Mouse (Mus musculus): ENCODE data around the gene Ganc. TPM values are rescaled to one million over a fixed set of nuclear protein-coding genes. Genes with fewer than 3 reads are reported as not detected.
A peak's percentile ranks its signal among the peaks of the same experiment; 100 is the strongest.

Ganc gene
- polyA plus RNA-seq, 1 experiment from 2014 or later: 13.7 TPM

DNA sequence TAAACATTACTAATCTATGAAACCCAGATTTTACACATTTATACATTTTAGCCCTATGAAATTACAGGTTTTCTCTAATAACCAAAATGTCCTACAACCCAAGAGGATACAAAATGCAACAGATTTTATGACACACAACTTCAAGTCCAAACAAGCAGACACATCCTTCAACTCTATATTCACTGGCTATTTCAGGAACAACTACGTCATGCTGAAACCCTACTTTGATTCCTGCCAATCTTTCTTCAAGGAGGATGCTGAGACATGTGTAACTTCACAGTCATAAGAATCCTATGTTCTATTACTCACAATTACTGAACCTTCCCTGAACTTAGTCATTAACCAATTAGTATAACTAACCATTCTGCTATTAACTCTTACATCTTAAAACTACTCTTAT, 16.4 kb upstream of the Ganc start:
- H3K4me3 ChIP-seq (replicated peaks; ENCODE audit: low read depth, low read length): no peak overlapping the region
- no peak overlapping the region for H3K27ac ChIP-seq
- 87% methylated on average over 1 of the region's 1 CpGs for WGBS
- H3K9ac ChIP-seq (ENCODE audit: low read depth, low read length): no peak overlapping the region
- no peaks in the 10 kb centered on the region for H3K27me3 ChIP-seq (ENCODE audit: insufficient read depth, low read length)
- H3K36me3 ChIP-seq (ENCODE audit: insufficient read depth, low read length): peaks cover 37% of the 10 kb centered on the region
- ATAC-seq (replicated peaks; ENCODE audit: low FRiP score, low read depth): no peak
- H3K4me1 ChIP-seq (replicated peaks; ENCODE audit: insufficient read depth, low read length): no peaks in the 10 kb centered on the region
- no peak for TF ChIP-seq CTCF (IDR thresholded peaks at IDR 0.05; ENCODE audit: low read depth)
- H3K9me3 ChIP-seq (replicated peaks; ENCODE audit: low read length): no peaks in the 10 kb centered on the region
- no peak for DNase-seq (ENCODE audit: low spot score)
- H3K4me2 ChIP-seq (ENCODE audit: low read length): no peak overlapping the region

- Histone ChIP-seq H3K36me3 (ENCODE audit: insufficient read depth, low read length) (peaks cover 41% of the 10 kb centered on the region), H3K4me3 (replicated peaks; ENCODE audit: low read depth, low read length) (no peak overlapping the region), H3K4me2 (ENCODE audit: low read length) (no peak overlapping the region), H3K9me3 (replicated peaks; ENCODE audit: low read length) (no peaks in the 10 kb centered on the region), H3K9ac (ENCODE audit: low read depth, low read length) (no peak overlapping the region), H3K27me3 (ENCODE audit: insufficient read depth, low read length) (no peaks in the 10 kb centered on the region), H3K27ac (no peak overlapping the region), H3K4me1 (replicated peaks; ENCODE audit: insufficient read depth, low read length) (no peaks in the 10 kb centered on the region)
- DNase-seq (ENCODE audit: low spot score) (no peak), ATAC-seq (replicated peaks; ENCODE audit: low FRiP score, low read depth) (no peak)
- 82% methylated on average over 3 of the region's 3 CpGs for WGBS
- no peak for TF ChIP-seq CTCF (IDR thresholded peaks at IDR 0.05; ENCODE audit: low read depth)
These were observed 14.3 kb upstream of the Ganc start for GRCm38 (mm10) chr2:120389376-120389775.

- no peaks in the 10 kb centered on the region for H3K27me3 ChIP-seq (ENCODE audit: insufficient read depth, low read length)
- DNase-seq (ENCODE audit: low spot score) (no peak), ATAC-seq (replicated peaks; ENCODE audit: low FRiP score, low read depth) (no peak)
- no peak overlapping the region for H3K4me3 ChIP-seq (replicated peaks; ENCODE audit: low read depth, low read length)
- H3K9ac ChIP-seq (ENCODE audit: low read depth, low read length): no peak overlapping the region
- no peak overlapping the region for H3K27ac ChIP-seq
- no peak for TF ChIP-seq CTCF (IDR thresholded peaks at IDR 0.05; ENCODE audit: low read depth)
- H3K36me3 ChIP-seq (ENCODE audit: insufficient read depth, low read length): peaks cover 50% of the 10 kb centered on the region
- no peaks in the 10 kb centered on the region for H3K4me1 ChIP-seq (replicated peaks; ENCODE audit: insufficient read depth, low read length)
- H3K9me3 ChIP-seq (replicated peaks; ENCODE audit: low read length): no peaks in the 10 kb centered on the region
- WGBS: 97% methylated on average over 1 of the region's 1 CpGs
- no peak overlapping the region for H3K4me2 ChIP-seq (ENCODE audit: low read length)
These were observed 12.8 kb upstream of the Ganc start for GRCm38 (mm10) chr2:120390934-120391333.

- Histone ChIP-seq H3K9ac (ENCODE audit: low read depth, low read length) (no peak overlapping the region), H3K4me2 (ENCODE audit: low read length) (no peak overlapping the region), H3K9me3 (replicated peaks; ENCODE audit: low read length) (no peaks in the 10 kb centered on the region), H3K4me1 (replicated peaks; ENCODE audit: insufficient read depth, low read length) (no peaks in the 10 kb centered on the region), H3K27ac (no peak overlapping the region), H3K4me3 (replicated peaks; ENCODE audit: low read depth, low read length) (no peak overlapping the region), H3K27me3 (ENCODE audit: insufficient read depth, low read length) (no peaks in the 10 kb centered on the region), H3K36me3 (ENCODE audit: insufficient read depth, low read length) (peaks cover 60% of the 10 kb centered on the region)
- no peak; the same call in 1 of the 2 replicates for TF ChIP-seq CTCF (IDR thresholded peaks at IDR 0.05; ENCODE audit: low read depth)
- no peak for ATAC-seq (replicated peaks; ENCODE audit: low FRiP score, low read depth)
- DNase-seq (ENCODE audit: low spot score): no peak
These were observed 11.3 kb upstream of the Ganc start for GRCm38 (mm10) chr2:120392406-120392805.

GRCm38 (mm10) chr2:120397951-120398350, 5.7 kb upstream of the Ganc start:
- H3K27me3 ChIP-seq (ENCODE audit: insufficient read depth, low read length): no peaks in the 10 kb centered on the region
- H3K4me1 ChIP-seq (replicated peaks; ENCODE audit: insufficient read depth, low read length): peaks cover 5% of the 10 kb centered on the region; the same call in 1 of the 2 replicates
- H3K9me3 ChIP-seq (replicated peaks; ENCODE audit: low read length): no peaks in the 10 kb centered on the region
- H3K4me3 ChIP-seq (replicated peaks; ENCODE audit: low read depth, low read length): no peak overlapping the region
- H3K36me3 ChIP-seq (ENCODE audit: insufficient read depth, low read length): peaks cover 40% of the 10 kb centered on the region
- no peak overlapping the region for H3K27ac ChIP-seq
- H3K4me2 ChIP-seq (ENCODE audit: low read length): no peak overlapping the region
- no peak for TF ChIP-seq CTCF (IDR thresholded peaks at IDR 0.05; ENCODE audit: low read depth)
- no peak for ATAC-seq (replicated peaks; ENCODE audit: low FRiP score, low read depth)
- 76% methylated on average over 1 of the region's 1 CpGs for WGBS
- DNase-seq (ENCODE audit: low spot score): no peak
- no peak overlapping the region for H3K9ac ChIP-seq (ENCODE audit: low read depth, low read length)

DNA sequence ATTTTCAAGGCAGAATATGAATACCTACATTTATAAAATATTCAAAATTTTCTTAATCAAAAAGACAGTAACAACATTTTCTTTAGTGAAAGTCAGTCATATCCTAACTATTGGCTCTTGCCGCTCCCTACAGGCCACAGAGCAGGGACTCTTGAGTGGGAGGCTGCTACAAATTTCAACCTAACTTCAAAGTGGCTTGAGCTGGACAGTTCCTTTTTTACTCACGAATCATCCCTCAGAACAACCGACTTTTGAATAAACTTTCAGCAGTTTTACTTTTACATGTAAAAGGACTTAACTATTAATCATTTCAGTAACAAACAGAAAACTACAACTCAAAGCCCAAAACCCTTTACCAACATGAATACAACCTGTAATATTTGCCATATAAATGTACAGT, 883 bp upstream of the Ganc start:
- Histone ChIP-seq H3K4me1 (replicated peaks; ENCODE audit: insufficient read depth, low read length) (peaks cover 5% of the 10 kb centered on the region; the same call in 1 of the 2 replicates), H3K36me3 (ENCODE audit: insufficient read depth, low read length) (peaks cover 10% of the 10 kb centered on the region; the same call in 1 of the 2 replicates), H3K9ac (ENCODE audit: low read depth, low read length) (peak overlapping the region; percentile 56; the same call in 1 of the 2 replicates), H3K4me2 (ENCODE audit: low read length) (peak overlapping the region; percentile 62), H3K9me3 (replicated peaks; ENCODE audit: low read length) (no peaks in the 10 kb centered on the region), H3K4me3 (replicated peaks; ENCODE audit: low read depth, low read length) (peak overlapping the region; percentile 80), H3K27me3 (ENCODE audit: insufficient read depth, low read length) (no peaks in the 10 kb centered on the region), H3K27ac (no peak overlapping the region)
- no peak for TF ChIP-seq CTCF (IDR thresholded peaks at IDR 0.05; ENCODE audit: low read depth)
- ATAC-seq (replicated peaks; ENCODE audit: low FRiP score, low read depth) (no peak), DNase-seq (ENCODE audit: low spot score) (no peak)
- WGBS: 23% methylated on average over 3 of the region's 3 CpGs
